In the genomic region with DNA sequence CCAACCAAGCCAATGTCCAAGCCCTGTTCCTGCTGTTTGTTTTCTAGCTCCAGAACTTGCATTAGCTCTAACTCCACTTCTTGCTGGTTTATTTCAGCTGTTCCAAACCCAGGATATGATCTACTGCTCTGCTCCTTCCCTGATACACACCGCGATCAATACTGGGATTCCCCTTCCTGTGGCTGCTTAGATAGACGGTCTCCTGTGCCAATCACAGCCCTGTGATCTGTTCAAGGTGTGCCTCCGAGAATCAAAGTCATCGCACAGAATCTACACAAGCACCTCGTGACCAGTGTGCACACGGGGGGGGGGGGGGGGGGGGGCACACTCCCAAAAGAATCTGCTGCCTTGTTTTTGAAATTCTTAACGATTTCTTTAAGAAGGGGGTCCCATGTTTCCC, we compare ENCODE assay signal across 19 mouse cellular contexts.
"Had no signal": no experiment of that assay in that cellular context is flagged by ENCODE, and none has a peak within 500 bp of the region (broad histone marks: within the 10 kb centered on the region; RNA-seq: fewer than 3 reads in every experiment).

No protein-coding gene starts in this region.

- H3K9ac ChIP-seq: kidney, embryonic 15.5 days; limb, embryonic 12.5 days; limb, embryonic 15.5 days; liver, embryonic 12.5 days; liver, embryonic 15.5 days; midbrain, embryonic 12.5 days; midbrain, embryonic 15.5 days; stomach, embryonic 15.5 days had no signal

- H3K36me3 ChIP-seq: kidney, embryonic 15.5 days; limb, embryonic 12.5 days; limb, embryonic 15.5 days; liver, embryonic 12.5 days; liver, embryonic 15.5 days; midbrain, embryonic 12.5 days; midbrain, embryonic 15.5 days; stomach, embryonic 15.5 days had no signal

- H3K27me3 ChIP-seq: kidney, embryonic 15.5 days; limb, embryonic 15.5 days; liver, embryonic 12.5 days; liver, embryonic 15.5 days; midbrain, embryonic 15.5 days; stomach, embryonic 15.5 days had no signal

- H3K4me1 ChIP-seq: midbrain, embryonic 12.5 days; midbrain, embryonic 15.5 days had no signal

- ATAC-seq: liver, embryonic 12.5 days; midbrain, embryonic 15.5 days had no signal

- H3K27ac ChIP-seq: kidney, embryonic 15.5 days; limb, embryonic 12.5 days; limb, embryonic 15.5 days; liver, embryonic 12.5 days; liver, embryonic 15.5 days; midbrain, embryonic 12.5 days; midbrain, embryonic 15.5 days; stomach, embryonic 15.5 days had no signal

- H3K4me2 ChIP-seq: kidney, embryonic 15.5 days; limb, embryonic 12.5 days; limb, embryonic 15.5 days; liver, embryonic 12.5 days; liver, embryonic 15.5 days; midbrain, embryonic 12.5 days; midbrain, embryonic 15.5 days; stomach, embryonic 15.5 days had no signal

- H3K9me3 ChIP-seq: kidney, embryonic 15.5 days; limb, embryonic 12.5 days; limb, embryonic 15.5 days; liver, embryonic 12.5 days; liver, embryonic 15.5 days; midbrain, embryonic 12.5 days; midbrain, embryonic 15.5 days; stomach, embryonic 15.5 days had no signal

- DNase-seq: kidney, adult 11 months; kidney, adult 8-10 months; kidney, postnatal 10 days; kidney, postnatal 36 days; layer of hippocampus, postnatal 36 days; left cerebral cortex, postnatal 4 days; lung, adult 2 months; lung, postnatal 14 days; lung, postnatal 4 days; thymus, postnatal 25 days had no signal

- H3K4me3 ChIP-seq: kidney, embryonic 15.5 days; limb, embryonic 12.5 days; limb, embryonic 15.5 days; liver, embryonic 12.5 days; liver, embryonic 15.5 days; midbrain, embryonic 12.5 days; midbrain, embryonic 15.5 days; myocyte; stomach, embryonic 15.5 days had no signal
